Mouse (Mus musculus): ENCODE measurements at regions not wholly inside any gene's neighbourhood (a gene's known extent, or its start where the extent isn't known, plus 50 kb on each side); places are given as distances from the start of the nearest gene placed in this dataset.

DNA sequence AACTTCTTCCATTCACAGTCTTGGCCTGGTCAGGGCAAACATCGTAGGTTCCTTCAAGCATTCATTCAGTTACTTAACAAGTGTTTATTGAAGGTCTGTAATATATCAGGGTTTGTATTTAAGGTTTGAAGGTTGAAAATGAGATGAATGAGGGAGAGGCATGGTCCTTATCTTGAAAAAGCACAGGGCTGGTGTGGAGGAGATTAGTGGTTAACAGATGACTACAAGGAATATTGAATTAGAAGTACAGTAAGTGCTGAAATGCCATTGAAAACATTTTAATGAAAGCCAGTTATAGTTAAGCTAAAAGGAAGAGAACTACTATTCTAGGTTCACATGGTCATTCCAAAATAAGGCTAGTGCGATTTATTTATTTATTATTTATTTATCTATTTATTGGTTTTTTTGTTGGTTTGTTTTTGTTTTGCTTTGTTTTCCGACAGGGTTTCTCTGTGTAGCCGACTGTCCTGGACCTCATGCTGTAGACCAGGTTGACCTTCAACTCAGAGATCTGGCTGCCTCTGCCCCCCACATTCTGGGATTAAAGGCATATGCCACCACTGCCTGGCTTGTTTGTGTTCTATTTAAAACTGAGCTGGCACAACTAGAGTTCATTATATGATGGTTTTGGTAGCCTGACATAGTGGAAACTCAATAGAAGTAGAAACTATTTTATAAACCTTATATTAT is 718.1 kb downstream of the Adgrl2 start:
- 83% methylated on average over 4 of the region's 4 CpGs for WGBS
- Histone ChIP-seq H3K27ac (no peak overlapping the region), H3K4me2 (replicated peaks) (no peak overlapping the region), H3K9me3 (no peaks in the 10 kb centered on the region), H3K4me1 (replicated peaks) (no peaks in the 10 kb centered on the region), H3K36me3 (no peaks in the 10 kb centered on the region), H3K4me3 (replicated peaks) (no peak overlapping the region), H3K9ac (replicated peaks) (no peak overlapping the region), H3K27me3 (no peaks in the 10 kb centered on the region)
- ATAC-seq: no peak

- H3K27ac ChIP-seq: no peak overlapping the region
- no peaks in the 10 kb centered on the region for H3K36me3 ChIP-seq
- H3K27me3 ChIP-seq: no peaks in the 10 kb centered on the region
- H3K4me3 ChIP-seq (replicated peaks): no peak overlapping the region
- no peak for ATAC-seq
- no peak overlapping the region for H3K9ac ChIP-seq (replicated peaks)
- no peaks in the 10 kb centered on the region for H3K9me3 ChIP-seq
- 93% methylated on average over 4 of the region's 4 CpGs for WGBS
- no peaks in the 10 kb centered on the region for H3K4me1 ChIP-seq (replicated peaks)
- H3K4me2 ChIP-seq (replicated peaks): no peak overlapping the region
Observed at GRCm38 (mm10) chr3:148268812-148269211, 721.5 kb downstream of the Adgrl2 start.

GRCm38 (mm10) chr3:148259211-148259610 is 731.1 kb downstream of the Adgrl2 start:
- H3K4me2 ChIP-seq (replicated peaks): no peak overlapping the region
- no peaks in the 10 kb centered on the region for H3K27me3 ChIP-seq
- ATAC-seq: no peak
- H3K36me3 ChIP-seq: no peaks in the 10 kb centered on the region
- no peak overlapping the region for H3K4me3 ChIP-seq (replicated peaks)
- no peaks in the 10 kb centered on the region for H3K9me3 ChIP-seq
- no peaks in the 10 kb centered on the region for H3K4me1 ChIP-seq (replicated peaks)
- H3K9ac ChIP-seq (replicated peaks): no peak overlapping the region
- no peak overlapping the region for H3K27ac ChIP-seq
- 98% methylated on average over 1 of the region's 1 CpGs for WGBS

DNA sequence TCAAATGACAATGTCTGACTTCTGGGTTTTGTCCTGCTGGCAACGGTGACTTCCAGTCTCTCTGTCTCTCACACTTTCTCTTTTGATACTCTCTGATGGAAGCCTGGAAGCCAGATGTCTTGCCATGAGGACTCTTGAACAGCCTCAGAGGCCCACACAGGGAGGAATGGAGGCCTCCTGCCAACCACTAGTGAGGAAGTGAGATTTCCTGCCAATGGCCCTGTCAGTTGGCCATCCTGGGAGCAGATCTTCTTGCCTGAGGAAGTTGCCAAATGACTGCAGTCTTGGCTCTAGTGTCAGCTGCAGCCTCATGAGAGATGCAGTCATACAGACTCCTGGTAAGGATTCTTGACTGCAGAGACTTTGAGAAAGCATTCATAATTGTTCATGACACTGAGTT is 741.7 kb downstream of the Adgrl2 start:
- Histone ChIP-seq H3K4me2 (replicated peaks) (no peak overlapping the region), H3K9ac (replicated peaks) (no peak overlapping the region), H3K4me1 (replicated peaks) (no peaks in the 10 kb centered on the region), H3K27me3 (no peaks in the 10 kb centered on the region), H3K27ac (no peak overlapping the region), H3K4me3 (replicated peaks) (no peak overlapping the region), H3K9me3 (no peaks in the 10 kb centered on the region), H3K36me3 (no peaks in the 10 kb centered on the region)
- no peak for ATAC-seq
- WGBS: 91% methylated on average over 1 of the region's 1 CpGs

DNA sequence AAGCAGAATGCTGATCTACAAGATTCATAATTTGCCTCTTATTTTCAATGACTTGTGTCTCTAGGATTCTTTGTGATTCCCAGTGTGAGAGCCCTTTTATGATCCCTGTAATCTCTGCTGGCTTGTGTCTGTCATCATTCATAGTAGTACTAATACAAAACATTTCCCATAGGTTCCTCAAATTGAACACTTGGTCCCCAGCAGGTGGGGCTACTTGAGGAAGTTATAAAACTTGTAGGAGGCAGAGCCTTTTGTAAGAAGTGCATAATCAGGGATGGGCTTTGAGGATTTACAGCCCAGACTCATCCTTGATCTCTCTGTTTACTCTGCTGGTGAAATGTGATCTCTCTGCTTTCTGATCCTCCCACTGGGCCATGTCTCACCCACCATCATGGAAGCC is 743.6 kb downstream of the Adgrl2 start:
- Histone ChIP-seq H3K4me2 (replicated peaks) (no peak overlapping the region), H3K9me3 (no peaks in the 10 kb centered on the region), H3K9ac (replicated peaks) (no peak overlapping the region), H3K27ac (no peak overlapping the region), H3K4me3 (replicated peaks) (no peak overlapping the region), H3K4me1 (replicated peaks) (no peaks in the 10 kb centered on the region), H3K27me3 (no peaks in the 10 kb centered on the region), H3K36me3 (no peaks in the 10 kb centered on the region)
- no peak for ATAC-seq

GRCm38 (mm10) chr3:148238093-148238492 is 752.3 kb downstream of the Adgrl2 start:
- ATAC-seq: no peak
- Histone ChIP-seq H3K9me3 (no peaks in the 10 kb centered on the region), H3K9ac (replicated peaks) (no peak overlapping the region), H3K4me2 (replicated peaks) (no peak overlapping the region), H3K27me3 (no peaks in the 10 kb centered on the region), H3K27ac (no peak overlapping the region), H3K4me1 (replicated peaks) (no peaks in the 10 kb centered on the region), H3K36me3 (no peaks in the 10 kb centered on the region), H3K4me3 (replicated peaks) (no peak overlapping the region)

DNA sequence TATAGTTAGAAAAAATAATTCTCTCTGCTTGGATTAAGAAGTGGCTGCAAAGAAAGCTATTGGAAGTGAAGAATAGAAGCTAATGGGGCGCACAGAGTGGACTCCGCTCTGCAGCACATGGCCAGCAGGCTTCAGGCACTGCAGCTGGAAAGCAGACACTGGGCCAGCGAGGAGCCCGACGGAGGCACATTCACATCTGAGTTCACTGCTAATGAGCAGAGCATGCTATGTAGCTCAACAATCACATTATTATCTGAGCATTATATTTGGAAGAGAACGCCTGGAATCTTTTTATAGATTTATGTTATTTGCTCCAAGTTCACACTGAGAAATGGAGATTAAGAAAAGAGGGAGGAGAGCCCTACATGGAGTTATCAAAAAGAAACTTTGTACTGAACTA is 752.8 kb downstream of the Adgrl2 start:
- ATAC-seq: no peak
- H3K27ac ChIP-seq: no peak overlapping the region
- no peak overlapping the region for H3K9ac ChIP-seq (replicated peaks)
- WGBS: 75% methylated on average over 6 of the region's 6 CpGs
- no peaks in the 10 kb centered on the region for H3K27me3 ChIP-seq
- no peaks in the 10 kb centered on the region for H3K36me3 ChIP-seq
- no peak overlapping the region for H3K4me2 ChIP-seq (replicated peaks)
- H3K4me1 ChIP-seq (replicated peaks): no peaks in the 10 kb centered on the region
- no peak overlapping the region for H3K4me3 ChIP-seq (replicated peaks)
- no peaks in the 10 kb centered on the region for H3K9me3 ChIP-seq

DNA sequence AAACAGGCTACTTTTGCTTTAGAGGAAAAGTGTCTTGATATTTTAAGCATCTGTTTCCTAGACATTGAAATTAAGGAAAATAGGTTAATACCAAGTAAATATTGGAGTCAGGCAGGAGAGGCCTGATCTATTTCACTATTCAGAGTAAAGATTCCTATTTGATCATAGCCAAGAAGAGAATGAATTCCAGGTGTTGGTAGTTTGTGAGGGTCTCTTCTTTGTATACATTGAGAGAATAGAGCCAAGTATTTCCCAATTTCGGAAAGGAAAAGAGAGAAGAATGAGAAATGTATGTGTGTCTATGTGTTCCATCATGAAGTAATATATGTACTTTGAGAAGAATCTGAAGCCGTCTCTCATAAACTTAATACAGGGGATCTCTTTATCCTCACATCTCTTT is 756.7 kb downstream of the Adgrl2 start:
- H3K27me3 ChIP-seq: no peaks in the 10 kb centered on the region
- H3K36me3 ChIP-seq: no peaks in the 10 kb centered on the region
- WGBS: 89% methylated on average over 2 of the region's 2 CpGs
- H3K27ac ChIP-seq: no peak overlapping the region
- H3K9me3 ChIP-seq: no peaks in the 10 kb centered on the region
- no peak overlapping the region for H3K4me3 ChIP-seq (replicated peaks)
- H3K4me2 ChIP-seq (replicated peaks): no peak overlapping the region
- H3K9ac ChIP-seq (replicated peaks): no peak overlapping the region
- no peak for ATAC-seq
- H3K4me1 ChIP-seq (replicated peaks): no peaks in the 10 kb centered on the region

- H3K36me3 ChIP-seq: no peaks in the 10 kb centered on the region
- ATAC-seq: no peak
- WGBS: 80% methylated on average over 3 of the region's 3 CpGs
Observed at GRCm38 (mm10) chr3:148229192-148229591, 761.2 kb downstream of the Adgrl2 start.

DNA sequence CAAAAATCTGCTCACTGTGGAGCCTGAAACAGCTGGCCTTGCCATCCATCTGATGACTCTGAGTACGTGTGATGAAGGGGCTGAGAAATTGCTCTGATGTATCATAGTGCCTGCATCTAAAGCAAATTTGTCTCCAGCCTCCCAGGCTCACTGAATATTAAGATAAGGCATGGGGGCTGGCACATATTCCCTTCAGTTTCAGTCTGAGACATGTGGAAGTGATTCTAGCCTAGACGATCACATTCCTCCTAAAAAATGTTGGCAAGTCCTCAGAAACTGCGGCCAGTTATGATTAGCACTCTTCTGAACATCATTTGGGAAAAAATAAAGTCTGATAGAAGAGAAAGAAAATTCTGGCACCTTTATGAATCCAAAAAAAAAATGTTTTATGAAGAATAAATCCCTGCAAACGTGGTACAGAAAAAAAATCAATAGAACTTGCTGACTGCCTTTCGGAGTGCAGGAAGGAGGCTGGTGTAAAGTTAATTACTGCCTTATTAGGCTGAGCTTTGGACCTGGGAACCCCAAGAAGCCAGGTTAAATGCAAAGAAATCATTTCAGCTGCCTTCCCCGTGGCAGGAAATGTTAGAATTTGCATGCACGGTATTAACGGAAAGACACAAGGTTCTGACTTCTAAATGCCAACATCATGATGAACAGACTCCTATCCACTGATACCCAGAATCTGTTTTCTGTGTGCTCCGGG is 762.2 kb downstream of the Adgrl2 start:
- WGBS: 76% methylated on average over 9 of the region's 9 CpGs
- Histone ChIP-seq H3K4me2 (replicated peaks) (no peak overlapping the region), H3K4me3 (replicated peaks) (no peak overlapping the region), H3K27me3 (no peaks in the 10 kb centered on the region), H3K36me3 (no peaks in the 10 kb centered on the region), H3K9ac (replicated peaks) (no peak overlapping the region), H3K4me1 (replicated peaks) (no peaks in the 10 kb centered on the region), H3K27ac (no peak overlapping the region), H3K9me3 (no peaks in the 10 kb centered on the region)
- no peak for ATAC-seq

More at GRCm38 (mm10) chr3:148229192-148229591, 761.2 kb downstream of the Adgrl2 start:
- H3K4me1 ChIP-seq (replicated peaks): no peaks in the 10 kb centered on the region
- H3K4me3 ChIP-seq (replicated peaks): no peak overlapping the region
- H3K27me3 ChIP-seq: no peaks in the 10 kb centered on the region
- H3K27ac ChIP-seq: no peak overlapping the region
- no peak overlapping the region for H3K4me2 ChIP-seq (replicated peaks)
- H3K9me3 ChIP-seq: no peaks in the 10 kb centered on the region
- H3K9ac ChIP-seq (replicated peaks): no peak overlapping the region

DNA sequence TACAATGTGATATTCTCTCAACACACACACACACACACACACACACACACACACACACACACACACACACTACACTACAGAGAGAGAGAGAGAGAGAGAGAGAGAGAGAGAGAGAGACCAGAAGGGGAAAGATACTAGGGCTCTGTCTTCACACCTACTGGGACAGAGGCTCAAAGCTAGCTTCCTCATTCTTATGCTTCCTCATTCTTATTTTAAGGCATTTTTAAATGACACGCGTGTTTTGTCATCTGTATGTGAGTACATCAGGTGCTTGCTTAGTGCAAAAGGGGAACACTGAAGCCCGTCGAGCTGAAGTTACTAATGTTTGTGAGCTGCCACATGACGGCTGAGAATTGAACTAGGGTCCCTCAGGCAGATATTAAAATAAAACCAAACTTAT is 769.5 kb downstream of the Adgrl2 start:
- H3K27ac ChIP-seq: no peak overlapping the region

DNA sequence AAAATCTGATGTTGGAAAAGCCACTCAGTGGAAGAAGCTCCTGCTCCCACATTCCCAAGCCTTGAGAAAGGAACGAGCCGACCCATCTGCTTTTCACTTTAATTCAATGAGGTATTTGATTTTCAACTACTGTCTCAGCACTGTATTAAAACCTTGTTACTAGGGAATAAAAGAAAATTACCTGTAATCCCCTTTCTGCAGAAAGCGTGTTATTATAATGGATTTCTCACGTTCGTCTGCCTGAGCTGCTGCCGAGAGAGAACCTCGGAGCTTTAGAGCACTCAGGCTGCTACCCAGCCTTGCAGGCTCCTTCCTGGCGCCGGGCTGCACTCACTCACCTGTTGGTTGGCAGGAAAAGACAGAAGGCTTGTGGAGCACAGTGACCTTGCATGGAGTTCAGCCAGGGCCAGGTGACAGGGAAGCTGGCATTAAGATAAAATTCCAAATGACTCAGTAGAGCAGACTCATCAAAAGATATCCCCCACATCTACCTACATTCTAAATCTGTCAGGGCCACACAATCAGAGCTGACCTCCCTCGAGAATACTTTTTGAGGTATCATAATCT is 770.2 kb downstream of the Adgrl2 start:
- ATAC-seq: no peak
- Histone ChIP-seq H3K27ac (no peak overlapping the region), H3K4me2 (replicated peaks) (no peak overlapping the region), H3K4me3 (replicated peaks) (no peak overlapping the region), H3K27me3 (no peaks in the 10 kb centered on the region), H3K36me3 (no peaks in the 10 kb centered on the region), H3K9me3 (no peaks in the 10 kb centered on the region), H3K9ac (replicated peaks) (no peak overlapping the region), H3K4me1 (replicated peaks) (no peaks in the 10 kb centered on the region)
- WGBS: 74% methylated on average over 10 of the region's 10 CpGs

More for the DNA sequence above, 769.5 kb downstream of the Adgrl2 start:
- Histone ChIP-seq H3K27me3 (no peaks in the 10 kb centered on the region), H3K36me3 (no peaks in the 10 kb centered on the region), H3K9ac (replicated peaks) (no peak overlapping the region), H3K4me2 (replicated peaks) (no peak overlapping the region), H3K9me3 (no peaks in the 10 kb centered on the region), H3K4me3 (replicated peaks) (no peak overlapping the region), H3K4me1 (replicated peaks) (no peaks in the 10 kb centered on the region)
- no peak for ATAC-seq
- WGBS: 92% methylated on average over 5 of the region's 5 CpGs
